Mouse (Mus musculus): Measurements from ENCODE around the gene Clpsl2. TPM values are rescaled to one million over a fixed set of nuclear protein-coding genes. Genes with fewer than 3 reads are reported as not detected.

The Clpsl2 gene
- polyA plus RNA-seq, 1 experiment from 2014 or later: not detected

DNA sequence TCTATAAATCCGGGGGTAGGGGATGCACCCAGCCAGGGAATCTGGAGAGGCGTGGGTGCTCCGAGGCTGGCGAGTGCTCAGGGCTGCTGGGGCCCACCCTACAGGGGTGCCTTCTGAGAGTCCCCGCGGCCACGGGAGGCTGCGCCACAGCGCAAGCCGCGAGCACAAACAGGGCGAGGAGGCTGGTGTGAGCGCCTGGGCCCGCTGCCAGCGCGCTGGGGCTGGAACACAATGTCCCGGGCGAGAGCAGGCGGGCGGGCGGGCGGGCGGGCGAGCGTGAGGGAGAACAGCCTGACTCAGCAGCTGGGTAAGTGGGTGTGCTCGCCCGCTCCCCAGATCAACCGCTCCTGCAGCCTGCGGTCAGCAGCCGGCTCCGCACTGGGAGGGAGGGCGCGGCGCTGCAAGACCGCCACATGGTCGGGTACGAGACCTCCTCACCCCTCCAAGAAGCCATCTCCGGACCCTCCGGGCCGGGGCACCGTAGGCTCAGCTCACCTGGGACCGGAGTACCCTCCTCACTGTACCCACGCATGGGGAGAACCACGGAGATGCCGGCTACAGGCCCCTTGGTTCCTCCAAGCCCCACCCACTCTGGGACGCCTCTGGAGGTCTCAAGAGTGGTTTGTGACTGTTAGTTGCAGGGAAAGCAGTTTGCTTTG, 31.1 kb upstream of the Clpsl2 start:
- WGBS: under 1% methylated on average over 38 of the region's 46 CpGs
- no peaks in the 10 kb centered on the region for H3K9me3 ChIP-seq (ENCODE audit: control insufficient read depth, low read length)
- H3K9ac ChIP-seq (ENCODE audit: low read length): peak overlapping the region; percentile 37
- DNase-seq (ENCODE audit: low spot score) (peak; percentile 80), ATAC-seq (replicated peaks; ENCODE audit: low FRiP score, low TSS enrichment, low read depth) (peak; percentile 38)
- peak overlapping the region; percentile 32 for H3K4me3 ChIP-seq (ENCODE audit: low read depth, low read length)
- peaks cover 29% of the 10 kb centered on the region for H3K4me1 ChIP-seq (replicated peaks; ENCODE audit: control insufficient read depth, insufficient read depth, low read length)
- no peaks in the 10 kb centered on the region for H3K36me3 ChIP-seq (ENCODE audit: control insufficient read depth, insufficient read depth, low read length)
- H3K4me2 ChIP-seq (ENCODE audit: low read length): peak overlapping the region; percentile 73
- 0 out of 2 replicates have a peak, but pooled peaks cover 4% of the 10 kb centered on the region for H3K27me3 ChIP-seq (replicated peaks; ENCODE audit: control insufficient read depth, insufficient read depth, low read length)
- H3K27ac ChIP-seq (ENCODE audit: low read depth): peak overlapping the region; percentile 47

DNA sequence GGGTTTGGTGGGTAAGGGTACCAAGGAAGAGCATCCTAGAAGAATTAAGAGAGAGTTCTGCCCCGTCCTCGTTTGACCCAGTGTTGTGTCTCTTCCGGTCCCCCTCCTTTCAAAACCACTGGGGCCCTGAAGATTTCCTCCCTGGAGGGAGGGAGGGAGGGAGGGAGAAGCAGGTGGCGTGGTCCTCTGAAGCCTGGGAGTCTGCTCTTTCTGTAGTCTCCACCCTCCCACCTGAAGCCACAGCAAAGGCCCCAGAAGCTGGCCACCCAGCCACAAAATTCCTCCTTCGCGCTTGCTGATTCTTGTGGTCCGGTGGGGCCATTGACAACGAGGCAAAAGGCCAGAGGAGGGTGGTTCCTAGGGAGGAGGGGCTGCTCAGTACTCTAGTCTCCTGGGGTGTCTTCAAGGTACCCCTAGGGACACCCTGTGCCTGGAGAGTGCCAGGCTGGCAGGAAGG, 30.6 kb upstream of the Clpsl2 start:
- no peak for ATAC-seq (replicated peaks; ENCODE audit: low FRiP score, low TSS enrichment, low read depth)
- Histone ChIP-seq H3K9me3 (ENCODE audit: control insufficient read depth, low read length) (no peaks in the 10 kb centered on the region), H3K4me2 (ENCODE audit: low read length) (peak overlapping the region; percentile 73), H3K4me1 (replicated peaks; ENCODE audit: control insufficient read depth, insufficient read depth, low read length) (peaks cover 32% of the 10 kb centered on the region), H3K4me3 (ENCODE audit: low read depth, low read length) (peak overlapping the region; percentile 32), H3K27ac (ENCODE audit: low read depth) (peak overlapping the region; percentile 47; the same call in 1 of the 2 replicates), H3K27me3 (replicated peaks; ENCODE audit: control insufficient read depth, insufficient read depth, low read length) (0 out of 2 replicates have a peak, but pooled peaks cover 4% of the 10 kb centered on the region), H3K9ac (ENCODE audit: low read length) (no peak overlapping the region), H3K36me3 (ENCODE audit: control insufficient read depth, insufficient read depth, low read length) (no peaks in the 10 kb centered on the region)
- no peak for DNase-seq (ENCODE audit: low spot score)
- 31% methylated on average over 8 of the region's 8 CpGs for WGBS

DNA sequence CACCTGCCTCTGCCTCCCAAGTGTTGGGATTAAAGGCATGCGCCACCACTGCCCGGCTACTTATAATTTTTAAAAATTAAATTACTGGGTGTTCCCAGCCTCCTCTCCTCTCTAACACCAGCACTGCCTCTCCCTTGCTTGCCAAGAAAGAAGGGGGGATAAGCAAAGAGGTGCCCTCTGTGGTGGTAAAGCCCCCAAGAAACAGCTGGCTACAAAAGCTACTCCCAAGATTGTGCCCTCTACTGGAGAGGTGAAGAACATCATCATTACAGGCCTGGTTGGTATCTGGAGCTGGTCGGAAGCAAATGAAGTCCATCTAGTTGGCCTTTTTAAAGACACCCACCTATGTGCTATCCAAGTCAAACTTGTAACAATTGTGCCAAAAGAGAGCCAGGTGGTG, 29.4 kb upstream of the Clpsl2 start:
- DNase-seq (ENCODE audit: low spot score) (no peak), ATAC-seq (replicated peaks; ENCODE audit: low FRiP score, low TSS enrichment, low read depth) (no peak)
- no peak overlapping the region for H3K4me2 ChIP-seq (ENCODE audit: low read length)
- H3K27me3 ChIP-seq (replicated peaks; ENCODE audit: control insufficient read depth, insufficient read depth, low read length): 0 out of 2 replicates have a peak, but pooled peaks cover 4% of the 10 kb centered on the region
- H3K4me1 ChIP-seq (replicated peaks; ENCODE audit: control insufficient read depth, insufficient read depth, low read length): peaks cover 37% of the 10 kb centered on the region
- H3K9ac ChIP-seq (ENCODE audit: low read length): no peak overlapping the region
- 91% methylated on average over 3 of the region's 3 CpGs for WGBS
- no peaks in the 10 kb centered on the region for H3K36me3 ChIP-seq (ENCODE audit: control insufficient read depth, insufficient read depth, low read length)
- no peak overlapping the region for H3K4me3 ChIP-seq (ENCODE audit: low read depth, low read length)
- H3K9me3 ChIP-seq (ENCODE audit: control insufficient read depth, low read length): no peaks in the 10 kb centered on the region
- H3K27ac ChIP-seq (ENCODE audit: low read depth): no peak overlapping the region

DNA sequence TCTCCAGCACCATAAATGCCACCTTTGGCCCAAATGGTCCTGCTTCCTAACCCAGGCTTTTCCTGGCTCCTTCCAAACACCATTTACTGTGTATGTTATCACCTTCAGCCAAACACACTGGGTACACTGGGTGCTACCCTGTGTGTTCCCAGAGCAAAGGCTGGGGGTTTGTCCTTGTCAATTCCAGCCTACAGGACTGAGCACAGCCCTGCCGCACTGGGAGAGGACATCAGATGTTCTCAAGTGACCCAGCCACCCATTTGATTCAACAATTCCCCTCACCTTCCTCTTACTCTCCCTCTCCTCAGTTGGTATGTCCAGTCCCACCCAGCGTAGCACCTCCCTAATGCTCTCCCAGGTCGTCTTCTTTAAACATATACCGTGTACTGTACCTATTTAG, 28.6 kb upstream of the Clpsl2 start:
- Histone ChIP-seq H3K9ac (ENCODE audit: low read length) (no peak overlapping the region), H3K4me1 (replicated peaks; ENCODE audit: control insufficient read depth, insufficient read depth, low read length) (peaks cover 36% of the 10 kb centered on the region), H3K27ac (ENCODE audit: low read depth) (no peak overlapping the region), H3K4me2 (ENCODE audit: low read length) (no peak overlapping the region), H3K27me3 (replicated peaks; ENCODE audit: control insufficient read depth, insufficient read depth, low read length) (0 out of 2 replicates have a peak, but pooled peaks cover 4% of the 10 kb centered on the region), H3K4me3 (ENCODE audit: low read depth, low read length) (no peak overlapping the region), H3K36me3 (ENCODE audit: control insufficient read depth, insufficient read depth, low read length) (no peaks in the 10 kb centered on the region), H3K9me3 (ENCODE audit: control insufficient read depth, low read length) (no peaks in the 10 kb centered on the region)
- WGBS: 70% methylated on average over 4 of the region's 4 CpGs
- ATAC-seq (replicated peaks; ENCODE audit: low FRiP score, low TSS enrichment, low read depth) (no peak), DNase-seq (ENCODE audit: low spot score) (no peak)

DNA sequence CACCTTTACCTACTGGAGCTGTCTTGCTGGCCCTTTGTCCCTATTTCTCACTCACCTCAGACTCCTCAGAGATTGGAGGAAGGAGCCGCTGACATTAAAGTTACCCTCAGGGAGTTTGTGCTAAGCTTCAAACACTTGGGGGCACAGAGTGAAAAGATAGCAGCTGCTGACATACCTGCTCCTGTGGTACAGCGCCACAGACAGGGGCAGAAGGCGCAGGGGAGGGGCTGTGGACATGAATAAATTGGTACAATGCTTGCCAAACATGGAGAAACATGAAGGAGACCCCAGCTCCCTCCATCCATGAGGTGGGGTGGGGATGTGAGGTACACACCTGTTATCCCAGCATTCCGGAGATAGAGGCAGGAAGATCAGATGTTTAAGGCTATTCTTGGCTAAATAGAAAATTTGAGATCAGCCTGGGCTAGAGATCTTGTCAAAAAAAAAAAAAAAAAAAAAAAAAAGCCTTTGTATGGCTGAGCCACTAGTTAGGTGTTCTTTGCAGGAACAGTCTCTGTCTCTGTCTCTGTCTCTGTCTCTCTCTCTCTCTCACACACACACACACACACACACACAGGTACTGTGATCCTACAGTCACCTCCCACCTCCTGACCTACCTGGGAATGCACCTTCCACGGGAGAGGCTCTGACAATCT, 28.0 kb upstream of the Clpsl2 start:
- Histone ChIP-seq H3K9me3 (ENCODE audit: control insufficient read depth, low read length) (no peaks in the 10 kb centered on the region), H3K4me2 (ENCODE audit: low read length) (no peak overlapping the region; the same call in 1 of the 2 replicates), H3K9ac (ENCODE audit: low read length) (no peak overlapping the region), H3K27me3 (replicated peaks; ENCODE audit: control insufficient read depth, insufficient read depth, low read length) (0 out of 2 replicates have a peak, but pooled peaks cover 4% of the 10 kb centered on the region), H3K36me3 (ENCODE audit: control insufficient read depth, insufficient read depth, low read length) (no peaks in the 10 kb centered on the region), H3K4me1 (replicated peaks; ENCODE audit: control insufficient read depth, insufficient read depth, low read length) (peaks cover 29% of the 10 kb centered on the region), H3K4me3 (ENCODE audit: low read depth, low read length) (no peak overlapping the region), H3K27ac (ENCODE audit: low read depth) (no peak overlapping the region)
- 56% methylated on average over 5 of the region's 5 CpGs for WGBS
- DNase-seq (ENCODE audit: low spot score): no peak
- 0 out of 2 replicates have a peak, but pooled peaks have one; percentile 14 for ATAC-seq (replicated peaks; ENCODE audit: low FRiP score, low TSS enrichment, low read depth)

DNA sequence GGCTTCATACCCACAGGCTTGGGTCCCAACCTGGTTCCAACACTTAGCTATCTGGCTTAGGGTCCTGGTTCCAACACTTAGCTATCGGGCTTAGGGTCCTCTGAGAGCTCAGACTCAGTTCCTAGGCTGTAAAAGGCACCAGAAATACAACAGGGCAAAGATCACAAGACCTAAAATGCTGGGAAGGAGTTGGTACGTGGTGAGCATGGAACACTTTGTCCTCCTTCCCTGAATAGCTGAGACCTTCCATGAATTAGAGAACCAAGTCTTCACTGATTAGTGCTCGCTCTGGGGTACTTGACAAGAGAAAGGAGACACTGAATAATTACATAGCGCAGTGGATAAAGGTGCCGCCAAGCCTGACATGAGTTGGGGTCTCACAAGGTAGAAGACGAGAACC, 27.3 kb upstream of the Clpsl2 start:
- 29% methylated on average over 6 of the region's 6 CpGs for WGBS
- Histone ChIP-seq H3K9me3 (ENCODE audit: control insufficient read depth, low read length) (no peaks in the 10 kb centered on the region), H3K27ac (ENCODE audit: low read depth) (no peak overlapping the region; the same call in 1 of the 2 replicates), H3K4me3 (ENCODE audit: low read depth, low read length) (peak overlapping the region; percentile 64; the same call in 1 of the 2 replicates), H3K4me1 (replicated peaks; ENCODE audit: control insufficient read depth, insufficient read depth, low read length) (peaks cover 26% of the 10 kb centered on the region), H3K4me2 (ENCODE audit: low read length) (peak overlapping the region; percentile 86), H3K36me3 (ENCODE audit: control insufficient read depth, insufficient read depth, low read length) (no peaks in the 10 kb centered on the region), H3K27me3 (replicated peaks; ENCODE audit: control insufficient read depth, insufficient read depth, low read length) (0 out of 2 replicates have a peak, but pooled peaks cover 4% of the 10 kb centered on the region), H3K9ac (ENCODE audit: low read length) (no peak overlapping the region)
- DNase-seq (ENCODE audit: low spot score): peak; percentile 70
- ATAC-seq (replicated peaks; ENCODE audit: low FRiP score, low TSS enrichment, low read depth): no peak

DNA sequence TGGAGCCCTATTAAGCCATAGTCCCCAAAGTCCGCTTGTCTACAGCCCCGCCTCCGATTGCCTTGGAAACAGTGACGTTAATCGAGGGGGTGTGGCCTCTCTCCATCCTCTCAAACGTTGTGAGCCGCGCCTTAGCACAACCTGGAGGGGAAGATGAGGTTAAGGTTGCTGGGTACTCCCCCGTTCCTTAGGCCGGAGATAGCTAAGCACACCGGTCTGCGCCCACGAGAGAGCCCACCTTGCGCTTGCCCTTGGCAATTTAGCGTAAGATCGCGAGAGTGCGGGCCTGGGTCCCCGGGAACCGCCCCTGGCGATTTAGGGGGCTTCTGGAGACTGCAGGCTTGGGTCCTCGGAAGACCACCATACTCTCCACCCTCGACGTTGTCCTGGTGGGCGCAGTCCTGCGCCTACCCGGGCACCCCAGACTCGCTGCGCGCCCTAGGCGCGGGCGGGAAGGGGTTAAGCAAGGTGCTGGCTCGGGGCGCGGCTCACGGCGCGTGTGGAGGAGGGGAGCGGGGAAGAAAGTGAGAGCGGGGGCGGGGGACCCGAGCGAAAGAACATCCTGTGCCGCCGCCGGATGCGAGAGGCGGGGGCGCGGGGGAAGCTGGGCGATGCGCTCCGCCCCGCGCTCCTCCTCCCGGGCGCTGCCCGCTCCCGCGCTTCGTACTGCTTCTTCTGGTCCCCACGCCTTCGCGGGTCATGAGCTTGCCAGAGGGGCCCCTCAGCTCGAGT, 26.4 kb upstream of the Clpsl2 start:
- H3K27ac ChIP-seq (ENCODE audit: low read depth): peak overlapping the region; percentile 81
- peak overlapping the region; percentile 64 for H3K4me3 ChIP-seq (ENCODE audit: low read depth, low read length)
- peak overlapping the region; percentile 86 for H3K4me2 ChIP-seq (ENCODE audit: low read length)
- peaks cover 27% of the 10 kb centered on the region for H3K4me1 ChIP-seq (replicated peaks; ENCODE audit: control insufficient read depth, insufficient read depth, low read length)
- WGBS: under 1% methylated on average over 65 of the region's 66 CpGs
- no peaks in the 10 kb centered on the region for H3K36me3 ChIP-seq (ENCODE audit: control insufficient read depth, insufficient read depth, low read length)
- peak; percentile 95 for DNase-seq (ENCODE audit: low spot score)
- H3K9me3 ChIP-seq (ENCODE audit: control insufficient read depth, low read length): no peaks in the 10 kb centered on the region
- ATAC-seq (replicated peaks; ENCODE audit: low FRiP score, low TSS enrichment, low read depth): peak; percentile 73
- peak overlapping the region; percentile 60 for H3K9ac ChIP-seq (ENCODE audit: low read length)
- 0 out of 2 replicates have a peak, but pooled peaks cover 4% of the 10 kb centered on the region for H3K27me3 ChIP-seq (replicated peaks; ENCODE audit: control insufficient read depth, insufficient read depth, low read length)

DNA sequence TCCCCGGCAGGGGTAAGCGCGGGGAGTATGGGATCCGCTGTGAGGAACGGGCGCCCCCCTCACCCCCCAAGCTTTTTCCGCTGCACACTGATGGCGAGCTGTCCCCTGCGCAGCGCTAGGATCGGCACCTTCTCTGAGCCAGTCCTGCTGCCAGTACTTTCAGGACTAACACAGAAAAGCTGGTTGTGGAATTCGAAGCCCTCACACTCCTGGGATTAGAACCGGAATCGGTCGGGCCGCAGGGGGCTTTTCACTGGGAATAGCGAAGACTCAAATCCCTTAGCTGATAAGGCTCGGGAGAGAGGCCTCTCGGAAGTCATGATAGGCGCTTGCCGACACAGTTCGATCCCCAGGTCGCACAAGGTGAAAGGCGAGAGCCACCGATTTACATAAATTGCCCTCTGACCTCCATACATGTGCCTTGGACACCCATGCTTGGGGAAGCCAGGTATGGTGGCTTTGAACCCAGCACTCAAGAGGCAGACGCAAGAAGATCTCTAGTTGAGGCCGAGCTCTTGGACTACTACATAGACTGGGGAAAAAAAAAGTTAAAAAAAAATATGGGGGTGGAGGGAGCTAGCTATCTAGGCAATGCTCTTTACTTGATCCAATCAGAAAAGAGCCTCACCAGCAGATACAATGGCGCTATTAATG, 25.7 kb upstream of the Clpsl2 start:
- Histone ChIP-seq H3K4me1 (replicated peaks; ENCODE audit: control insufficient read depth, insufficient read depth, low read length) (peaks cover 26% of the 10 kb centered on the region), H3K36me3 (ENCODE audit: control insufficient read depth, insufficient read depth, low read length) (no peaks in the 10 kb centered on the region), H3K4me3 (ENCODE audit: low read depth, low read length) (peak overlapping the region; percentile 64), H3K9me3 (ENCODE audit: control insufficient read depth, low read length) (no peaks in the 10 kb centered on the region), H3K27me3 (replicated peaks; ENCODE audit: control insufficient read depth, insufficient read depth, low read length) (0 out of 2 replicates have a peak, but pooled peaks cover 4% of the 10 kb centered on the region), H3K27ac (ENCODE audit: low read depth) (peak overlapping the region; percentile 81), H3K9ac (ENCODE audit: low read length) (peak overlapping the region; percentile 60), H3K4me2 (ENCODE audit: low read length) (peak overlapping the region; percentile 86)
- 10% methylated on average over 28 of the region's 28 CpGs for WGBS
- ATAC-seq (replicated peaks; ENCODE audit: low FRiP score, low TSS enrichment, low read depth) (peak; percentile 37), DNase-seq (ENCODE audit: low spot score) (peak; percentile 81)
